Mouse (Mus musculus) heart, adult 8-10 months (tissue): ENCODE measurements at regions not wholly inside any gene's neighbourhood (a gene's known extent, or its start where the extent isn't known, plus 50 kb on each side); places are given as distances from the start of the nearest gene placed in this dataset.
A peak's percentile ranks its signal among the peaks of the same experiment; 100 is the strongest.
"Not testable (repeated sequence)": the region's sequence is repeated elsewhere in the genome, so short reads cannot be mapped to it uniquely, and the experiment has no call there.

Experiments
- DNase-seq: peaks from one replicate; pipeline ENCODE4 v3.0.0; 2022; ENCODE audit warnings: low spot score

DNA sequence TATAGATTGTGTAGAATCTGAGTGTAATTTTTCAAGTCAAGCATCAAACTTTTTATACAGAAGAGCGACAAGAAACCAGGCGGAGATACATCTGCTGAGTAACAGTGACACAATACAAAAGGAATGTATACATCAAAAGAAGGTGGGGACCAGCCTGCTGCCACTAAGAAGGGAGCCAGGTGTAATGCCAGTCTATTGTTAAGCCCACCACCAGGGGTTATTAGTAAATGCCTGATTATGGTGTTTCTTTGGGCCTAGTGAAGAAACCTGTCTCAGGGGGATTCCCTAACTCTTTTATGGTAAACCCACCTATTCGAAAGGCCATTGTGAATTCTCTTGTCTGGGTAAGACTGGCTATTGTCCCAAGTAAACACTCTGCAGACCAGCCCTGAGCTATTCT lies 126.3 kb upstream of the Thpo start:
- DNase-seq: not testable (repeated sequence)

GRCm38 (mm10) chr16:20854696-20855213 lies 120.4 kb upstream of the Thpo start:
- DNase-seq: no peak

DNA sequence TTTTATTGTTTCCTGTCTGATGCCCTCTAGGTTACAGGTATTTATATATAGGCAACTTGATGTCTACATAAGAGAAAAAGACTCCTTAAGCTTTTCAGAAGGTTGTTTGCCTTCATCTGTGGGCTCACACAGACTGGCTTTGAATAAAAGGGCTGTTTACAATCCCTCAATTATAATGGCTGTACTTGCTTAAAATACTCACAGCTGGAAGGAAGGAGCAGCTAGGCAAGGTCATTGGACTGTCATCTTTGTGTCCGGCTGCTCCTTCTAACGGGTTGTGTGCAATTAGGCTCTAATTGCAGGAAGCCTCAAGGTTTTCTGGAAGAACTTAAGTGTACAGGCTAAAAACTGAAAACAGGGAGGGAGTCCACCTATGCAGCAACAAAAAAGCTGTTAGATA lies 103.8 kb upstream of the Thpo start:
- DNase-seq: no peak

DNA sequence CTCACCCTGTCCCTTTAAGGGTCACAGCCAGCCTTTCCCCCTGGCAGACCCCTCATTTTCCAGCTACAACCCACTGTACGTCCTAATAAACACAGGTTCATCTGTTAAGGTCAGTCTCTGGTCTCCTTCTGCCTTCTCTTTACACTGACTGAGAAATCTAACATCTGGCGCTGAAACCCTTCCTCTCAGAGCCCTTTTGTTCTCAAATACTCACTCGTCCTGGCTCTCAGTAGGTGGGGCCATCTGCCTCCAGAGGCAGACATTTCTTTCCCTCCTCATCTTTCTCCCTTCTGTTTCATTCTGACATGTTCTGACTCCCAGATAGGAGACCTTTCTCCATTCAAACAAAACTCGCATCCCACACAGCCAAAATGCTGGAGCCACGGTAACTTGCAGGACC lies 102.6 kb upstream of the Thpo start:
- DNase-seq: no peak

DNA sequence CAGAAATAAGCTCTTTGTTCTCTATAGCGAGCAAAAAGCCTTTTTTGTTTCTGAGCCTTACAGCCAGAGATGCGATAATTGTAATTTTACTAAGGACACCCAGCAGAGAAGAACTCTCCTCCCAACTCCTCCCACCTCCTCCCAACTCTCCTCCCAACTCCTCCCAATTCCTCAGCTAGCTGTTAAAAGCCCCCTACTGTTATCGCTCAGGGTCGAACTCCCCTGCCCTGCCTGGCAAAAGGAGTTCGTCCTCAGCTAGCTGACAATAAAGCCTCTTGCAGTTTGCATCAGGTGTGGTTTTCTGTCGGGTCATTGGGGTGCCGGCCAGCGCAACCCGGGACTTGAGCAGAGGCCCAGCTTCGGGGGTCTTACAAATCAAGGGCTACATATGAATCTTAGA lies 99.5 kb upstream of the Thpo start:
- DNase-seq: not testable (repeated sequence)

- no peak for DNase-seq
These were observed 99.0 kb upstream of the Thpo start for GRCm38 (mm10) chr16:20833301-20833700.

- no peak for DNase-seq
These were observed 95.6 kb upstream of the Thpo start for GRCm38 (mm10) chr16:20829732-20830435.

DNA sequence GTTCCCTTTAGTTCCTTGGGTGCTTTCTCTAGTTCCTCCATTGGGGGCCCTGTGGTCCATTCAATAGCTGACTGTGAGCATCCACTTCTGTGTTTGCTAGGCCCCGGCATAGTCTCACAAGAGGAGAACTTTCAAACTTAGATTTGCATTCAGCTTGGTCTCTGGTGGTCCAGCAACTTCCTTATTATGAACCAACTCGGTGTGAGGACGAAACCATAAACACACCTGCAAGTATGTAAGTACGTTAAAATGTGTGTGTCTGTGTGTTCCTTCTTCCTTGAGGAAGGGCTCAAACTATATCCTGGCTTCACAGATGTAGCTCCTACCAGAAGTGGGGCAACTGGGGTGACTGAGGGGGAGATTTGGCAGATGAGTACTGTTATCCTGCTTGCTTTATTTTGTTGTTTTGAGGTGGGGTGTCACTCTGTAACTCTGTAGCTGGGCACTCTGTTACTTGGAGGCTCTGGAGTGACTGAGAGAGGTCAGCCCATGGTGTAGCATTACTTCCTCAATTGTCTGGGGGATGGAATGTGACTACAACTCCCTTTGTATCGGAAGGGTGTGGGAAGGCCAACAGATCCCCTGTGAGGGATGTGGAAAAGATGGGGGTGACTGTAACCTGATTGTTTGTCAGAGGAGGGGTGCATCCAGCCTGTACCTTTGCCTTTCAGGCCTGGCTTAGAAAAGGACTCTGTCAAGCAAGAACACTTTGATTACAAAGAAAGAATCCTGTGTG lies 94.9 kb upstream of the Thpo start:
- no peak for DNase-seq

DNA sequence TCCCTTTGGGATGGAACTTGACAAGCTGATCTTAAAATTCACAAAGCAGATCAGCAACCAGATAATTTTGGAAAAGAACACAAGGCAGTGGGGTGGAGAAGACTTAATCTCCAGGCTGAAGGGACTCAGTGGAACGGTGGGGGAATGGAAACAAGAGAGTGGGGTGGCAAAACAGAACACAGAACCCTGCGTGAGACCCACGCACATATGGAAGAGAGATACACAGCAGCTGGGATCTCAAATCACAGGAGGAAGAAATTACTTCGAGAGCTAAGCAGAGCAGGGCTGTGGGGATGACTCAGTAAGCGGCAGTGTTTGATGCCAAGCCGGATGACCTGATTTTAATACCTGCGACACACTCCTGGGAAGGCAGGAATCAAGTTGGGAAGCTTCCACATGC lies 89.9 kb upstream of the Thpo start:
- DNase-seq: no peak

GRCm38 (mm10) chr16:20820939-20821338 lies 86.6 kb upstream of the Thpo start:
- no peak for DNase-seq

GRCm38 (mm10) chr16:20819568-20819967 lies 85.3 kb upstream of the Thpo start:
- no peak for DNase-seq

- no peak for DNase-seq
These were observed 84.4 kb upstream of the Thpo start for GRCm38 (mm10) chr16:20818711-20819189.

DNA sequence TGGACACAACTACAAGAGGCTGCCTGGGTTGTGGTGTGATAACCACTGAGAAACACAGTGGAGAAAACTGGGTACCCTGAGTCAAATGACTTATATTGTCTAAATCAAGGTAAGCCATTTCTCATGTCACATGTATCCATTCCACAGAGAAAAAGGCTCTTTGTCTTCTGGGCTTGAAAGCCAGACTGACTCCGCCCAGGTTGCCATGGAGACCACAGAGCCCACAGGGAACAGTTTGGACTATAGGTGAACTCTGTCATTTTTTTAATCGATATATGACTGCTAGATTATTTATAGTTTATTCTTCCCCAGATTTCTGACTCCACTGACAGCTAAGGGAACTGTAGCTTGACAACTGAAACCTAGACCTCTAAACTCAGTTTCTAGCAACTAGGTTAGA lies 80.7 kb upstream of the Thpo start:
- no peak for DNase-seq

- DNase-seq: no peak
These were observed 79.9 kb upstream of the Thpo start for GRCm38 (mm10) chr16:20814240-20814639.

DNA sequence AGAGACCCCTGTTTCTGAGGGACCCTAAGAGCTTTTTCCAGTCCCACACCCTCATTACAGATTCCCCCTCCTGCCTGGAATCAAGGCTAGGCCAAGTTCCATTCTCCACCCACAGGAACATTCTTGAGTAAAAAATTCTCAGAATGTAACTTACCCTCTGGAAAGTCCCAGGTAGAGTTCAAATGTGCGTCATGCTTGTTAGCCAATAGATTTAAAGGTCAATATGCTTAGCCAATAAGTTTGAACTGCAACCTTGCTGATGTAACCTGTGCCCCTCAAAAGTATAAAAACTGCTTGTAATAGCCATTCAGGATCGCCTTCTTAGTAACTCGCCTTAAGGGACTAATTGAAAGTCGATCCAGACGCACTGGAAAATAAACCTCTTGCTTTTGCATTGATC lies 77.7 kb upstream of the Thpo start:
- DNase-seq: not testable (repeated sequence)

GRCm38 (mm10) chr16:20810322-20810721 lies 76.0 kb upstream of the Thpo start:
- no peak for DNase-seq

DNA sequence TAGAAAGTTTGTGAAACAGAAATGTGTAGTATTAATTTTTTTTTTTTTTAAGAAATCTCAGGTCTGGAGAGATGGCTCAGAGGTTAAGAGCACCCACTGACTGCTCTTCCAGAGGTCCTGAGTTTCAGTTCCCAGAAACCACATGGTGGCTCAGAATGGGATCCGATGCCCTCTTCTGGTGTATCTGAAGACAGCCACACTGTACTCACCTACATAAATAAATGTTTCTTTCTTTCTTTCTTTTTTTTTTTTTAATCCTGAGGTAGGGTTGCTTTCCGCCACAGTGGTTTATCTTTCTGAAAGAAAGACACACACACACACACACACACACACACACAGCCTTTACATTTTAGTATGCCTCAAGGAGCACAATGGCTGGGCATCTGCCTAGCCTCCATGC lies 74.0 kb upstream of the Thpo start:
- DNase-seq: no peak

GRCm38 (mm10) chr16:20806739-20807138 lies 72.4 kb upstream of the Thpo start:
- no peak for DNase-seq

- no peak for DNase-seq
These were observed 71.5 kb upstream of the Thpo start for GRCm38 (mm10) chr16:20805793-20806192.

DNA sequence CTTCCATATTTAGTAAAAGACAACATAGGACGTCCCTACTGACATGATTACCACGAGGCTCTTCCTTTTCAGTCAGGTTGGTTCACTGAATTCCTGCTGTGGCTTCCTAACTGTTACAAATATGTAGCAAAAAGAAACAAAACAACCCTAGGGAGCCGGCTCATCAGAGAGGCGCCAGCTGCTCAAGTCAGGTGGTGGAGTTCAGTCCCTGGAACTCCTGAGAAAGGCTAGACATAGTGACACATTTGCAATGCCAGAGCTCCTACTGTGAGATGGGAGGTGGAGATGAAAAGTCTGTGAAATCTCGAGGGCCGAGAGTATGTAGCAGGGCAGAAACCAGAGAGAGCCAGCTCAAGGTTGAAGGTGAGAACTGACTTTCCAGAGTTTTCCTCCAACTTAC lies 70.8 kb upstream of the Thpo start:
- no peak for DNase-seq

DNA sequence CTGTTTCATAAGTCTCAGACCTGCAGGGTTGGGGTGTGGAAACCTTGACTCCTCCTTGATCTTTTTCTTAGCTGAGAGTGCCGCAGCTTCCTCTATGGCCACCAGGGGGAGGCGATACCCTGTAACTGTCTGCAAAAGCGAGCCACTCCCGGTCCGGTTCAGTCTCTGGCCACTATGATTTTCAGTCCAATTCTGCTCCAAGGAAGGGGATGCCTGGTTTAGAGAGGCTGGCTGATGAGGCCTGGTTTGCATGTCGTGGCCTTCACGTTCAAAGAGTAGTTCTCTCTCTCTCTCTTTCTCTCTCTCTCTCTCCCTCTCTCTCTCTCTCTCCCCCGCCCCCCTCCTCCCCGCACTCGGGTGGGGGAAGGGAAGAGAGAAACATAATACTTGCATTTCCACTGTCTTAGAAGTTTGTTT lies 70.3 kb upstream of the Thpo start:
- DNase-seq: peak; percentile 57

- no peak for DNase-seq
These were observed 69.1 kb upstream of the Thpo start for GRCm38 (mm10) chr16:20803278-20803930.

GRCm38 (mm10) chr16:20802724-20803123 lies 68.4 kb upstream of the Thpo start:
- no peak for DNase-seq
